Mouse (Mus musculus) hindbrain, embryonic 13.5 days (tissue): ENCODE data around the gene Emb. TPM values are rescaled to one million over a fixed set of nuclear protein-coding genes. Genes with fewer than 3 reads are reported as not detected.
A peak's percentile ranks its signal among the peaks of the same experiment; 100 is the strongest.
"Not testable (repeated sequence)": the region's sequence is repeated elsewhere in the genome, so short reads cannot be mapped to it uniquely, and the experiment has no call there.

ENCODE experiments used
- ATAC-seq: fragments of 200-750 bp; cut with Nextera tagmentation; 2 replicates; pipeline ENCODE4 v1.8.0; 2017; ENCODE audit warnings: moderate TSS enrichment; ENCODE audit not compliant: low FRiP score
- H3K27ac ChIP-seq: fragments of 300-500 bp; sonication (generic); 2 replicates; pipeline ENCODE4 v1.5.1; 2015; ENCODE audit warnings: inconsistent platforms, mild to moderate bottlenecking, moderate library complexity
- H3K27me3 ChIP-seq: fragments of 300-500 bp; sonication (generic); 2 replicates; pipeline ENCODE4 v1.6.1; 2015; ENCODE audit warnings: mild to moderate bottlenecking, inconsistent platforms
- H3K36me3 ChIP-seq: fragments of 300-500 bp; sonication (generic); 2 replicates; pipeline ENCODE4 v1.6.1; 2015; ENCODE audit warnings: mild to moderate bottlenecking, inconsistent platforms
- H3K4me1 ChIP-seq: fragments of 300-500 bp; sonication (generic); replicated peaks from 2 replicates; pipeline ENCODE4 v1.6.1; 2015; ENCODE audit warnings: inconsistent platforms
- H3K4me2 ChIP-seq: fragments of 300-500 bp; sonication (generic); 2 replicates; pipeline ENCODE4 v1.6.1; 2015; ENCODE audit warnings: inconsistent platforms, mild to moderate bottlenecking, moderate library complexity
- H3K4me3 ChIP-seq: fragments of 300-500 bp; sonication (generic); 2 replicates; pipeline ENCODE4 v1.5.1; 2015; ENCODE audit warnings: mild to moderate bottlenecking, inconsistent platforms
- H3K9ac ChIP-seq: fragments of 300-500 bp; sonication (generic); 2 replicates; pipeline ENCODE4 v1.6.1; 2015; ENCODE audit warnings: mild to moderate bottlenecking, inconsistent platforms
- H3K9me3 ChIP-seq: fragments of 300-500 bp; sonication (generic); 2 replicates; pipeline ENCODE4 v1.6.1; 2016; ENCODE audit warnings: inconsistent platforms
- WGBS: fragments of 180-500 bp; shearing (Covaris S2); methylation state at CpG from one replicate; pipeline ENCODE4 v1.1.7; 2015; 5-methylcytosine and 5-hydroxymethylcytosine counted together
- polyA plus RNA-seq: library from polyadenylated mRNA; unstranded; fragments of >200 nt; fragmentation: Nextera tagmentation; extraction: Ambion mirVana; gene quantifications from 2 replicates; pipeline ENCODE4 v1.2.1, GENCODE M21; 2015

The Emb gene
- polyA plus RNA-seq, result 12.1 and 14.4 TPM in 2 replicates

- ATAC-seq, result no peak
- no peak within 1 kb of the TSS for H3K4me3 ChIP-seq
- H3K27ac ChIP-seq, result no peak within 1 kb of the TSS
- 83% methylated on average over 6 of the region's 6 CpGs for WGBS
- H3K27me3 ChIP-seq, result no peaks in the 10 kb centered on the region
- H3K9ac ChIP-seq, result no peak within 1 kb of the TSS
- H3K4me2 ChIP-seq, result no peak within 1 kb of the TSS
- no peaks in the 10 kb centered on the region for H3K36me3 ChIP-seq
- H3K4me1 ChIP-seq, result no peaks in the 10 kb centered on the region
- H3K9me3 ChIP-seq, result no peaks in the 10 kb centered on the region
These were observed at the start of gene Emb for GRCm38 (mm10) chr13:117208236-117208635. Gene Emb (plus strand): TSS chr13:117208536.

GRCm38 (mm10) chr13:117163906-117164305 lies 44.4 kb upstream of the Emb start:
- no peak overlapping the region for H3K4me2 ChIP-seq
- H3K9me3 ChIP-seq, result no peaks in the 10 kb centered on the region
- no peaks in the 10 kb centered on the region for H3K4me1 ChIP-seq
- 93% methylated on average over 5 of the region's 5 CpGs for whole genome bisulfite sequencing
- H3K27me3 ChIP-seq, result no peaks in the 10 kb centered on the region
- no peak for ATAC-seq
- H3K36me3 ChIP-seq, result no peaks in the 10 kb centered on the region
- no peak overlapping the region for H3K9ac ChIP-seq
- H3K27ac ChIP-seq, result no peak overlapping the region
- H3K4me3 ChIP-seq, result no peak overlapping the region

GRCm38 (mm10) chr13:117165071-117165470 lies 43.3 kb upstream of the Emb start:
- no peak for ATAC-seq
- no peak overlapping the region for H3K4me2 ChIP-seq
- H3K4me3 ChIP-seq, result no peak overlapping the region
- no peak overlapping the region for H3K27ac ChIP-seq
- H3K4me1 ChIP-seq, result no peaks in the 10 kb centered on the region
- no peaks in the 10 kb centered on the region for H3K27me3 ChIP-seq
- no peaks in the 10 kb centered on the region for H3K36me3 ChIP-seq
- H3K9me3 ChIP-seq, result no peaks in the 10 kb centered on the region
- WGBS, result 94% methylated on average over 8 of the region's 8 CpGs
- no peak overlapping the region for H3K9ac ChIP-seq

- whole genome bisulfite sequencing, result 50% methylated on average over 3 of the region's 3 CpGs
- not testable (repeated sequence) for H3K9ac ChIP-seq, H3K36me3 ChIP-seq, H3K27me3 ChIP-seq, H3K9me3 ChIP-seq, H3K27ac ChIP-seq, H3K4me3 ChIP-seq, H3K4me1 ChIP-seq, ATAC-seq, H3K4me2 ChIP-seq
These were observed 27.4 kb upstream of the Emb start for GRCm38 (mm10) chr13:117180912-117181311.

DNA sequence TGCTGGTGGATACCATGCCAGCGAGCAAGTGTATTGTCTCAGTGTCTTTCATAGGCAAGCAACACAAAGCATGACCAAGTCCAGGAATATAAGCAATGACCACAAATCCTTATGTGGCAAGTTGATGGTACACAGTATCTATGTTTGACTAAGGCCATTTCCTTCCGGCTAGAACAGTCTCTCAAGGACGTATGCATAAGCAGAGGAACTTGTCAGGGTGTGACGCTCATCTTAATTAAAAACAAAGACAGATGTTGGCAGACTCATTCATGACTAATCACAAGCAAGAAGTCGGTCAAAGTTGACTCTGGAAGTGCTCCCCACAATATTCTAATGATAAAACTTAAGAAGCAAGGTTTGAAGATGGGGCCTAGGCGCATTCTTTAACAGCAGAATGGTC lies 25.0 kb upstream of the Emb start:
- no peak overlapping the region for H3K9ac ChIP-seq
- H3K4me2 ChIP-seq, result no peak overlapping the region
- no peak overlapping the region for H3K27ac ChIP-seq
- H3K27me3 ChIP-seq, result no peaks in the 10 kb centered on the region
- WGBS, result 83% methylated on average over 6 of the region's 6 CpGs
- no peaks in the 10 kb centered on the region for H3K36me3 ChIP-seq
- no peak for ATAC-seq
- H3K4me1 ChIP-seq, result no peaks in the 10 kb centered on the region
- H3K4me3 ChIP-seq, result no peak overlapping the region
- H3K9me3 ChIP-seq, result no peaks in the 10 kb centered on the region

DNA sequence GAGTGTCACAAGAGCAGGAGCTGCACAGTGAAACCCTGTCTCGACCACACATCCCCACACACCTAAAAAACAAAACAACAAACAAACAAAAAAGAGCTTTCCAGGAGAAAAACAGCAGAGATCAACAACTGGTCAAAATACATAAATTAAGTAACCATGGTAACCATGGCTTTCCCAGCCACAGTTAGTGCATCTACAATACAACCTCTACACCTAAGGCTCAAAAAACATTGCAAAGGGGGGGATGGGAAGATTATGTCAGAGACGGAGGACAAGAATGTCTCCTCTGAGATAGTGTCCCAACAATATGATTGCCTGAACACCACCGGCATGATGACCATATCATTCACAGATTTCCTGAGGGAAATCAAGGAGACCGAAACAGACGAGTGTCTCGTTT lies 23.0 kb upstream of the Emb start:
- no peak overlapping the region for H3K4me3 ChIP-seq

GRCm38 (mm10) chr13:117192161-117192560 lies 16.2 kb upstream of the Emb start:
- no peaks in the 10 kb centered on the region for H3K27me3 ChIP-seq
- ATAC-seq, result no peak
- H3K4me1 ChIP-seq, result no peaks in the 10 kb centered on the region
- H3K36me3 ChIP-seq, result no peaks in the 10 kb centered on the region
- H3K4me3 ChIP-seq, result no peak overlapping the region
- H3K27ac ChIP-seq, result no peak overlapping the region
- H3K9ac ChIP-seq, result no peak overlapping the region
- 84% methylated on average over 5 of the region's 5 CpGs for WGBS
- no peak overlapping the region for H3K4me2 ChIP-seq
- H3K9me3 ChIP-seq, result no peaks in the 10 kb centered on the region

More for the DNA sequence above, 23.0 kb upstream of the Emb start:
- H3K9ac ChIP-seq, result no peak overlapping the region
- no peak for ATAC-seq
- no peaks in the 10 kb centered on the region for H3K4me1 ChIP-seq
- H3K36me3 ChIP-seq, result no peaks in the 10 kb centered on the region
- no peak overlapping the region for H3K4me2 ChIP-seq
- H3K27ac ChIP-seq, result no peak overlapping the region
- no peaks in the 10 kb centered on the region for H3K27me3 ChIP-seq
- no peaks in the 10 kb centered on the region for H3K9me3 ChIP-seq
- WGBS, result 75% methylated on average over 6 of the region's 6 CpGs

- 76% methylated on average over 7 of the region's 7 CpGs for WGBS
- Histone ChIP-seq H3K4me2 (no peak overlapping the region), H3K9ac (no peak overlapping the region), H3K4me3 (no peak overlapping the region), H3K27ac (no peak overlapping the region), H3K27me3 (no peaks in the 10 kb centered on the region), H3K4me1 (no peaks in the 10 kb centered on the region), H3K9me3 (no peaks in the 10 kb centered on the region), H3K36me3 (no peaks in the 10 kb centered on the region)
- no peak for ATAC-seq
These were observed 14.8 kb upstream of the Emb start for GRCm38 (mm10) chr13:117193422-117193983.

- Histone ChIP-seq H3K27me3 (no peaks in the 10 kb centered on the region), H3K4me1 (no peaks in the 10 kb centered on the region), H3K4me2 (no peak overlapping the region), H3K9ac (no peak overlapping the region), H3K9me3 (no peaks in the 10 kb centered on the region), H3K27ac (no peak overlapping the region), H3K36me3 (no peaks in the 10 kb centered on the region), H3K4me3 (no peak overlapping the region)
- 91% methylated on average over 13 of the region's 13 CpGs for whole genome bisulfite sequencing
- no peak for ATAC-seq
These were observed 12.5 kb upstream of the Emb start for GRCm38 (mm10) chr13:117195569-117196495.

DNA sequence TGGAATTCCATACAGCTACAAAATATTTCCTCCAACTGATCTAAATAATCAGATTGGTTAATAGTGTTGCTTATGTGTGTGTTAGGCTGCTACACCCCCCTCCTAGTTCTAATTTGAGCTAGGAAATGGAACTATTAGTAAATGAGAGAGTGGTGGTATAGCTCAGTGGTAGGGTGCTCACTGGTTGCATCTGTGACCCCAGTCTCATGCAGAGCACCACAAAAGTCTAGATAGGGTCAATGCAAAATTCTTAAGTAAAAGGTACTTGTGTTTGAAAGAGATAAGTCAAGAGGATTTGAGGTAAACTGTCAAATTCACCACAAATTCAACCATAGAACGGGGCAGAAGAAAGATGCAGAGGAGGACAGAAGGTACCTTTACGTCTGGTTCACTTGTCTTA lies 10.7 kb upstream of the Emb start:
- Histone ChIP-seq H3K4me2 (no peak overlapping the region), H3K27ac (no peak overlapping the region), H3K4me1 (no peaks in the 10 kb centered on the region), H3K9ac (no peak overlapping the region), H3K36me3 (no peaks in the 10 kb centered on the region), H3K4me3 (no peak overlapping the region), H3K9me3 (no peaks in the 10 kb centered on the region), H3K27me3 (no peaks in the 10 kb centered on the region)
- 92% methylated on average over 2 of the region's 2 CpGs for WGBS
- ATAC-seq, result no peak

GRCm38 (mm10) chr13:117198402-117199083 lies 9.8 kb upstream of the Emb start:
- no peaks in the 10 kb centered on the region for H3K36me3 ChIP-seq
- no peaks in the 10 kb centered on the region for H3K4me1 ChIP-seq
- ATAC-seq, result no peak
- WGBS, result 87% methylated on average over 7 of the region's 7 CpGs
- H3K4me3 ChIP-seq, result no peak overlapping the region
- no peaks in the 10 kb centered on the region for H3K9me3 ChIP-seq
- no peaks in the 10 kb centered on the region for H3K27me3 ChIP-seq
- no peak overlapping the region for H3K4me2 ChIP-seq
- H3K27ac ChIP-seq, result no peak overlapping the region
- H3K9ac ChIP-seq, result no peak overlapping the region

GRCm38 (mm10) chr13:117202755-117203471 lies 5.4 kb upstream of the Emb start:
- Histone ChIP-seq H3K27me3 (no peaks in the 10 kb centered on the region), H3K4me2 (no peak overlapping the region), H3K9ac (no peak overlapping the region), H3K4me1 (no peaks in the 10 kb centered on the region), H3K27ac (no peak overlapping the region), H3K36me3 (no peaks in the 10 kb centered on the region), H3K9me3 (no peaks in the 10 kb centered on the region), H3K4me3 (no peak overlapping the region)
- 49% methylated on average over 22 of the region's 22 CpGs for WGBS
- peak; percentile 58 for ATAC-seq
